Mouse (Mus musculus) thymus, postnatal 10 days (tissue): ENCODE results near the gene Pdcd10.

ENCODE experiments used
- DNase-seq, 2 experiments: peaks; one replicate each; pipeline ENCODE4 v3.0.0; 2021; ENCODE audit warnings: low spot score in 2 of 2

Pdcd10 gene

DNA sequence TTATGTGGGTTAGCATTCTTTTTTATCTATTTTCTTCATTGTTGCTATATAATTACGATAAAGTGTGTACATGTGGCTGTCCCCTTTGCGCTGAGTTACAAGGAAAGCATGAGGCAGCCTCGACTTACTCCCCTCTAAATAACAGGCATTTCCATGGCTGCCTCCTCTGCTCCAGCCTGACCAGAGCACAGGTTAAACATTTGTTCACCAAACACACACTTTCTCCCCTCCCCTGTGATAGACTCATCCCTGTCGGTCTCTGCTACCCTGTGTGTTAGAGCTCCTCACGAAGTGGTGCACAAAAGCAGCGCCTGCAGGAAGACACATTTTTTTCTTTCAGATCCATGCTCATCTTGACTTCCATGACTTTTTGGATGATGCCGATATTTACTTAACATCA lies 82.0 kb downstream of the Pdcd10 start:
- no peak for DNase-seq

DNA sequence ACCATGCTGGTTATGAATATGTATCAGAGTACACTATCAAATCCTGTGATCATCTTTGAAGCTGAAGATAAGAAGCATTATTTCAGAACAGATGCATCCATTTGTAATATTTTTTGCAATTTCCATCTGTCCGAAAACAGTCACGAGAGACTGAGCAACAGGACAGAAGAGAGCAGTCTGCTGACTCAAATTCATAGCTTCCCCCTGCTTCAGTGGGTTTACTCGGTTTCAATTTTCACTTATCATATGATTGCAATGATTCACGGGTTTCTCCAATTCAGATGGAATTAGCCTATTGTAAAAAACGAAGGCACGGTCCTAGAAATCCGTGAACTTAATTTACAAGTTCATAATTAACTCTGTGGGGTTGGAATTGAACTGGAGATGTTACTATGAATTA lies 88.5 kb downstream of the Pdcd10 start:
- DNase-seq: no peak
